Mouse (Mus musculus): ENCODE results near the gene Snx9.

GRCm38 (mm10) chr17:5801761-5802655 is 39.1 kb upstream of the Snx9 start:
- no peak for TF ChIP-seq POLR2A (IDR thresholded peaks at IDR 0.05; ENCODE audit: borderline replicate concordance, extremely low read depth, insufficient read depth, insufficient read length, poor library complexity, severe bottlenecking)
- TF ChIP-seq CTCF (IDR thresholded peaks at IDR 0.05; ENCODE audit: borderline replicate concordance, extremely low read depth, insufficient read depth, insufficient read length), result no peak

Data from brain, embryonic 14.5 days (tissue).